Mouse (Mus musculus): ENCODE measurements at regions not wholly inside any gene's neighbourhood (a gene's known extent, or its start where the extent isn't known, plus 50 kb on each side); places are given as distances from the start of the nearest gene placed in this dataset.

DNA sequence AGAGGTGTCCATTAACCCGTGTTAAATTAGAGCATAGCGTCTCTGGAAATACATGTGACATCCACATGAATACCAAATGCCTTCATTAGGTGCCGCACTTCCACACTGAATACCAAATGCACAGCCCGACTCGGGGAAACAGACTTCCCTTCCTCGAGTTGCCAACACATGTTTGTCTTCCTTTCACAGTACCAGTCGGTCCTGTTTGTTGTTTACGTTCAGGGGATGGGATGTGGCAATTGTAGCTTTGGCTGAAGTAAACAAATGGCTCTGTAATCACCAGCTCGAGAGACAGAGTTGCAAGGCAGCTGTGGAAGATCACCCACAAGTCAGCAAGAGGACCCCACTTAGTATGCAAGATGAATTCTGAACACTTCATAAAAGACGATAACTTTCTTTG, 598.3 kb downstream of the Dhx35 start:
- no peak for DNase-seq

DNA sequence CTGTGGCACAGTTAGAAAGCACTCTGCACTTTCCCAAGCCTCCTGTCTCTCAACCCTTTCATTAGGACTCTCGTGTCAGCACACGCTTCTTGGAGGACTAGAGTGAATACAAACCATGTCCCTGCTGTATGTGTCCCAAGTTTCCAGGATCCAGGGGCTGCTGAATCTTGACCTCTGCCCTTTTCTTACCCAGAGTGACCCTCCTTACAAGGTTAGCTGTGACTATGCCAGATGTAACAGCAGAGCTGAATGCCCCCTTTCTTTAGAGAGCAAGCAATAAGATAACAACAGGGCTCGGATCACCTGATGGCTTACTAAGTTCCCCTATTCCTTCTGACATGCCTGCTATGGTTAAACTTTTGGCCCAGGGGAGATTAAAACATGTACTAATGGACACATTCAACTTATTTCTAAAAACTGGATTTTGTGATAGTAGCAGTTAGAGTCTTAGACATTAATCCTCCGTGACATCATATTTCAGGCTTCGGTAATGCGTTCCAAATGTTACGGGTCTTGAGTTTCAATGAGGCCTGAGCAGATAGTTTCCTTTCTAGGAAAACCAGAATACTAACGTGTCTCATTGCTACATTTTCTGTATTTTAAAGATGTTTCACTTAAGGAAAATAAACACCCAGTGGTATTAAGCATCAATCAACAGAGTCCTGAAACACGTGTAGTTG, 607.0 kb downstream of the Dhx35 start:
- DNase-seq = no peak

GRCm38 (mm10) chr2:159404940-159405339, 610.3 kb downstream of the Dhx35 start:
- DNase-seq = no peak

- DNase-seq = no peak
Observed at GRCm38 (mm10) chr2:159414599-159414998, 620.0 kb downstream of the Dhx35 start.

DNA sequence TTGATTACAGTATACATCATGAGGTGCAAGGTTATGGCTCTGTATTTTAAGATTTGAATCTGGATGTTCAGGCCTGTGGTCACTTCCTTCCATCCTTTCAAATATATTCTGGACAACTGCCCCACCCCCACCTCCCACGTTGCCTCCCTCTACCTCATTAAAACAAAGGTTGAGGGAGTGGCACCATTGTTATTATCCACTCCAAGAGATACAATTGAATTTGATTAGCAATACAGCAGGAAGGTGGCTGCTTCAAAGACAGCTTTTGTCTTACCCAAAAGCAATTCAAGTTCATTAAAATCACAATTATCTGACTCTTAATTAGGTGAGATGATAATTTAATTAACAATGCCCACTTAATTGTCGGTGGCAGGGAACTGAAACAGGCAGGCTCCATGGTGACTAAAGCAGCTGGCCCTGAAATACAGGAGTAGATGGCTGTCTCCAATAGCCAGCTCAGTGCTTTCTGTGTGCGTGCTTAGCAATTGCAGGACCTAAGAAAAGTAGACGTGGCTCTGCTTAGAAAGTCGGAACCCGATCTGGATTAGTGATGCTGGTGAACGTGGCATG, 623.8 kb downstream of the Dhx35 start:
- no peak for DNase-seq

GRCm38 (mm10) chr2:159422281-159422937, 627.8 kb downstream of the Dhx35 start:
- peak in 1 of 2 experiments; percentile 9 for DNase-seq

GRCm38 (mm10) chr2:159428201-159428600, 633.6 kb downstream of the Dhx35 start:
- no peak for DNase-seq

DNA sequence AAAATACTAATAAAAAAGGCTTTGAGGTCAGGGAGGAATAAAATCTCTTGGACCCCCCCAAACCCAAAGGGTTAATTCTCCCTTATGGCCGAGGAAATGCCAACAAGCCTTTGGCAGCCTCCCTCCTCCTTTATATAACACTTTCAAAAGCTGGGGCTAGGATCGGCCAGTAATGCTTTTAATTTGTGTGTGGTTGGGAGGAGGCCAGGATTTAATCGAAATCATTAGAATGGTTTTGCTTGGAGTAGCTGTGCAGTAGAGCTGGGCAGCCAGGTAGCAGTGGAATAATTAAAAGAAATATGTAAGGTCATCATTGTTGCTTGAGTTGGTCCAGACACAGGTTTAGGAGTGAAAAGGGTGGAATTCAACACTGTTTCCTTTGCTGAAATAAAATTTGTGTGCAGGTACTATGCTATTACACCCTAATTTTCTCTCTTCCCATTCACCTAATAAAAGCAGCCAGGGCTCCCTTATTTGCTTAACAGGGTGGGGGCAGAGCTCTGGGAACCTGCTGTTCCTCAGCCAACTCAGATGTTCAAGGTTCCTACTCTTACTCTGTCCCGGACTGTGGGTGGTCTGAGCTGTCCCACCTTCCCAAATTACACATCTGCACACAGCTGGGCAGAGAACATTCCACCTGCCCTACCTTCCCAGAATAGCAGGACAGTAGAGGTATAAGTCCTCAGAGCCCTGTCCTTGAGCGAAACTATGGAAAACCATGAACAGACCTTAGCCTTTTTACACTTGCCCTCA, 636.1 kb downstream of the Dhx35 start:
- DNase-seq = peak; percentile 10 to 30

- no peak for DNase-seq
Observed at GRCm38 (mm10) chr2:159438961-159439360, 644.4 kb downstream of the Dhx35 start.

DNA sequence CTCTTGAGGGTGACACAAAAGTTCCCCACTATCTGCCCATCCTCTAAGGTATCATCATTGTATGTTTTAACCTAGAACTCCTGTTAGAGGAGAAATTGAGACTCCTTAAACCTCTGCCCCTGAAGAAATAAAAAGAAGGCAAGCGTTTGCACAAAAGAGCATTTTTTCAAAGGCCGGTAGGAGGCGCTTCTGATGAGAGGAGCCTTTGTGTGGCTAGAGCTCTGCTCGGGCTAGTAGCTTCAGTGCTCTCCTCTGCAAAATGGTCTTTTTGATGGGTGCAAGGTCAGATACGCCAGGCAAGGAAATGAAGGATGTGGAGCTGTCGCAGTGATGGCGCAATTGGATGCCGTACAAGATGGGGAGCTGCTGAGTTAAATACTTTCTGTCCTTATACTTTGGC, 649.0 kb downstream of the Dhx35 start:
- DNase-seq = peak in 1 of 2 experiments; percentile 64

- peak; percentile 24 to 48 for DNase-seq
Observed at GRCm38 (mm10) chr2:159446434-159446833, 651.8 kb downstream of the Dhx35 start.

GRCm38 (mm10) chr2:159446886-159447285, 652.3 kb downstream of the Dhx35 start:
- DNase-seq = no peak

DNA sequence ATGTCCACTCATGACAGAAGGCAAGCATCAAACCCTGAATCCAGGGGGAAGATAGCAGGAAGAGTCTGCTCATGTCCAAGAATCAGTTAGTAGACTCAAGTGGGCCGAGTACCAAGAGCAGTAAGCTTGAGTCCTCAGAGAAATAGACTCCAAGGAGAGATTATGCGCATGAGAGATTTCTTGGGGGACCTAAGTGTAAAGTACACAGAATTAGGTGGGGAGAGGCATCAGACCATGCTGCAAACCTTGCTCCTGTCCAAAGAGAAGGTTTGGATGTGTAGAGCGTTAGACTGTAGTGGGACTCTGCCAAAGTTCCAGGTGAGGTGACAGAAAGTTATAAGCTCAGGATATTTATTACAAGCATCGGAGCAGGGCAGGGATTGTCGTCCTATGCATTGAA, 654.4 kb downstream of the Dhx35 start:
- DNase-seq = no peak

GRCm38 (mm10) chr2:159451439-159451838, 656.8 kb downstream of the Dhx35 start:
- no peak for DNase-seq

DNA sequence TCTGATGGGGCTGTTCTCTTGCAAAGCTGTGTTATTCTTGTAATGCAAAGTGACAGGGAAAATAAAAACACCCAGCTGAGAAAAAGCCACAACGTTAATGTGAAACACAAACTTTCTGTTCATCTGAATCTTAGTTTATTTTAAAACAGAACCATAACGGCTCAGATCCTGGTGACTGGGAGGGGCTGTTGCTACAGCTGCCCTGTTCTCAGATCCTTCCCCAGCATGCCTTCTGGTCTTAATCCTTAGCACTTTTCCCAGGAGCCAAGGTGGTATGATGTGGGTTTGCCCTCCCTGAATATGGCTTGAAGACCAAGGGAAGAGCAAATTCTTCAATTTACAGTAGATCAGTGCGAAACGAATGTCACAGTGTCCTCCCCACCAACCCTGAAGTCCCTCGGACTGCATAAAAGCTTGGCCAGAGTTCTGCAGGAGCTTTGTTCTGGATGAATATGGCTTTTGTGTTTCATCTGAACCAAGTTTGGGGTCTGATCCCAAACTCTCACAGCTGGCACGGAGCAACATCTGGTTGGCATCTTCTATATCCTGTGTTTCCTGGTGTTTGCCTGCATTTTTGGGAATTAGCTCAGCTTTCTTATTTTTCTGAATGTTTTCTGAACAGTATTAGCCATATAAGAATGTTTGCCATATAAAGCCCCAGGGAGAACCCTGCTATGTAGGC, 686.9 kb downstream of the Dhx35 start:
- no peak for DNase-seq

- DNase-seq = peak; percentile 2 to 23
Observed at GRCm38 (mm10) chr2:159491090-159491489, 696.5 kb downstream of the Dhx35 start.

- no peak for DNase-seq
Observed at GRCm38 (mm10) chr2:159498691-159499090, 704.1 kb downstream of the Dhx35 start.

- no peak for DNase-seq
Observed at GRCm38 (mm10) chr2:159501039-159501438, 706.4 kb downstream of the Dhx35 start.

- DNase-seq = no peak
Observed at GRCm38 (mm10) chr2:159519066-159519465, 724.5 kb downstream of the Dhx35 start.

GRCm38 (mm10) chr2:159523739-159524138, 729.1 kb downstream of the Dhx35 start:
- DNase-seq = no peak

DNA sequence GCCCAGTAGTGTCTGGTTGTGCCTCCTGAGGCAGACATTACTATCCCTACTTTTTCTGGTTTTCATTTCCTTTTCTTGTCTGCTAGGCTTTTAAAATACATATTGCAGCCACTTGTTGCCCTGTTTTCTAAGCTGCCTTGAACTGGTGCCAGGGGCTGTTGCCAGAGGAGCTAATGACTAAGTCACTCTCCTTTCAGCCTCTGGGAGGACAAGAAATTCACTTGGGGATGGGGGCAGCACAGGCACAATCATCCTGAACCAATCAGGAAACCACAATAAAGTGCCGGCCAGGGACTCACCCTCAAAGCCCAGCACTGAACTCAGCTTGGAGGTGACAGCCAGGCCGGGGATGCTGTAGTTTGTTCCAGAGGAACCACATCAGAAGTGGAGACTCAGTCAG, 740.3 kb downstream of the Dhx35 start:
- peak; percentile 41 to 66 for DNase-seq

DNA sequence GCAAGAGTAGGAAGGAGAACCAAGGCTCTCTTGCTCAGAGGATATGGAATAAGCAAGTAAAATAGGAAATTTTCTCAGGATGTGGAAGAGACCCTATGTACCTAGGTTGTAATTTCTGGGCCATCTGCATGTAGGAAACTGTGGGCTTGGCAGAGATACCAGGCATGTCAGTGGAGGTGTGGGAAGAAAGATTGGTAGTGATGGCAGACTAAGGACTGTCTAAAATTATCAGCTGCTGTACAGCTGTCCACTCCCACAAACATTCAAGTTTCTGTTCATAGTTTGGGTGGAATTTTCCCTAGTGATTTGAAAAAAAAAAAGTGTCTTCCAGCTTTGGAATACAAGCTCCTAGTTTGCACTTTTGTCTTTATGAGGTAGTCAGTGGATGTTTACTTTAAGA, 744.7 kb downstream of the Dhx35 start:
- no peak for DNase-seq

GRCm38 (mm10) chr2:159557567-159557966, 763.0 kb downstream of the Dhx35 start:
- no peak for DNase-seq

Measured in kidney, postnatal 36 days (tissue).